Mouse (Mus musculus) ES-Bruce4 (cell line): Measurements from ENCODE around the gene Foxk2.

Source experiments
- CTCF ChIP-seq: IDR thresholded peaks from one replicate; pipeline ENCODE4 v1.8.1; 2011; ENCODE audit warnings: low read depth, low read length
- EP300 ChIP-seq: IDR thresholded peaks from 2 replicates; pipeline ENCODE4 v1.6.1; 2011; ENCODE audit warnings: low read depth, low read length; ENCODE audit not compliant: insufficient read depth

- TF ChIP-seq CTCF (no peak), EP300 (no peak)
These were observed 93.7 kb downstream of the Foxk2 start for GRCm38 (mm10) chr11:121353326-121354090.
